In genomic region chr2:180440596-180441332, GRCm38 (mm10) we compare ENCODE assay signal across 25 mouse cellular contexts. TPM values are rescaled to one million over a fixed set of nuclear protein-coding genes. Genes with fewer than 3 reads are reported as not detected.
A peak's percentile ranks its signal among the peaks of the same experiment; 100 is the strongest.
DNase-seq lines count a peak whose midpoint lies in the region; ATAC-seq lines count a peak whose summit lies in the region.
"Had no signal": no experiment of that assay in that cellular context is flagged by ENCODE, and none has a peak within 500 bp of the region (broad histone marks: within the 10 kb centered on the region; RNA-seq: fewer than 3 reads in every experiment).

No protein-coding gene starts in this region.

- no peak overlapping the region for H3K9ac ChIP-seq in limb, embryonic 13.5 days
- no peak overlapping the region for H3K9ac ChIP-seq in liver, embryonic 11.5 days (ENCODE audit: low read depth, low read length)
- H3K9ac ChIP-seq: forebrain, embryonic 12.5 days; heart, embryonic 15.5 days; liver, embryonic 14.5 days; midbrain, embryonic 12.5 days had no signal

- peaks cover 100% of the 10 kb centered on the region for H3K4me1 ChIP-seq in megakaryocyte, embryonic 14.5 days
- H3K4me1 ChIP-seq in embryonic facial prominence, embryonic 10.5 days: peaks cover 25% of the 10 kb centered on the region
- peaks cover 52% of the 10 kb centered on the region for H3K4me1 ChIP-seq in limb, embryonic 13.5 days
- H3K4me1 ChIP-seq in liver, embryonic 11.5 days (replicated peaks; ENCODE audit: control insufficient read depth, insufficient read depth, low read length): peaks cover 18% of the 10 kb centered on the region

- H3K27me3 ChIP-seq in megakaryocyte, embryonic 14.5 days (replicated peaks): no peaks in the 10 kb centered on the region
- no peaks in the 10 kb centered on the region; the same call in 1 of the 2 replicates for H3K27me3 ChIP-seq in embryonic facial prominence, embryonic 10.5 days (replicated peaks; ENCODE audit: low read depth, poor library complexity, severe bottlenecking)
- H3K27me3 ChIP-seq in limb, embryonic 13.5 days: no peaks in the 10 kb centered on the region
- H3K27me3 ChIP-seq in liver, embryonic 11.5 days (replicated peaks; ENCODE audit: control insufficient read depth, insufficient read depth, low read length): no peaks in the 10 kb centered on the region
- H3K27me3 ChIP-seq: heart, embryonic 15.5 days; midbrain, embryonic 12.5 days had no signal

- peak; percentile 62 for DNase-seq in kidney, postnatal 14 days
- DNase-seq in kidney, adult 8-10 months: no peak
- DNase-seq in embryonic facial prominence, embryonic 10.5 days (ENCODE audit: low spot score): peak; percentile 23
- no peak for DNase-seq in liver, embryonic 11.5 days (ENCODE audit: low spot score)
- DNase-seq: adrenal gland, adult 8-10 months; cerebellum, adult 11 months; cerebellum, postnatal 14 days; embryo, embryonic 11 days; gastrocnemius, postnatal 25 days; left cerebral cortex, postnatal 4 days; thymus, postnatal 25 days had no signal

- H3K27ac ChIP-seq in embryonic facial prominence, embryonic 10.5 days (replicated peaks): no peak overlapping the region
- 0 out of 2 replicates have a peak overlapping the region, but pooled peaks have one; percentile 22 for H3K27ac ChIP-seq in limb, embryonic 13.5 days
- no peak overlapping the region for H3K27ac ChIP-seq in liver, embryonic 11.5 days (ENCODE audit: low read depth, low read length)
- H3K27ac ChIP-seq: forebrain, embryonic 12.5 days; heart, embryonic 15.5 days; hindbrain, embryonic 10.5 days; hindbrain, postnatal 0 days; left cerebral cortex, adult 2 months; liver, embryonic 14.5 days; macrophage; midbrain, embryonic 12.5 days had no signal

- no peaks in the 10 kb centered on the region for H3K9me3 ChIP-seq in megakaryocyte, embryonic 14.5 days
- no peaks in the 10 kb centered on the region for H3K9me3 ChIP-seq in embryonic facial prominence, embryonic 10.5 days
- no peaks in the 10 kb centered on the region for H3K9me3 ChIP-seq in limb, embryonic 13.5 days
- H3K9me3 ChIP-seq in liver, embryonic 11.5 days (ENCODE audit: control insufficient read depth, low read length): no peaks in the 10 kb centered on the region
- H3K9me3 ChIP-seq: forebrain, embryonic 12.5 days; heart, embryonic 15.5 days; hindbrain, embryonic 10.5 days; midbrain, embryonic 12.5 days had no signal

- no peak for ATAC-seq in megakaryocyte, adult 5-6 weeks (ENCODE audit: poor library complexity, severe bottlenecking)
- no peak; the same call in 1 of the 2 replicates for ATAC-seq in limb, embryonic 13.5 days (ENCODE audit: low FRiP score, low read depth)
- no peak for ATAC-seq in liver, embryonic 11.5 days (replicated peaks; ENCODE audit: low FRiP score)
- ATAC-seq: hindbrain, postnatal 0 days; intestine, postnatal 0 days had no signal

- H3K4me2 ChIP-seq in limb, embryonic 13.5 days (replicated peaks): no peak overlapping the region; the same call in 1 of the 2 replicates
- no peak overlapping the region for H3K4me2 ChIP-seq in liver, embryonic 11.5 days
- H3K4me2 ChIP-seq: forebrain, embryonic 12.5 days; heart, embryonic 15.5 days; midbrain, embryonic 12.5 days had no signal

- peaks cover 12% of the 10 kb centered on the region for H3K36me3 ChIP-seq in megakaryocyte, embryonic 14.5 days (replicated peaks; ENCODE audit: low read length)
- H3K36me3 ChIP-seq in embryonic facial prominence, embryonic 10.5 days (replicated peaks): no peaks in the 10 kb centered on the region
- H3K36me3 ChIP-seq in limb, embryonic 13.5 days: no peaks in the 10 kb centered on the region
- H3K36me3 ChIP-seq in liver, embryonic 11.5 days (ENCODE audit: control insufficient read depth, insufficient read depth, low read length): no peaks in the 10 kb centered on the region
- H3K36me3 ChIP-seq: forebrain, embryonic 12.5 days; heart, embryonic 15.5 days; hindbrain, embryonic 10.5 days; midbrain, embryonic 12.5 days had no signal

- H3K4me3 ChIP-seq in megakaryocyte, embryonic 14.5 days (replicated peaks): peak overlapping the region; percentile 28
- no peak overlapping the region for H3K4me3 ChIP-seq in embryonic facial prominence, embryonic 10.5 days
- H3K4me3 ChIP-seq in limb, embryonic 13.5 days: no peak overlapping the region
- no peak overlapping the region for H3K4me3 ChIP-seq in liver, embryonic 11.5 days (ENCODE audit: low read depth, low read length)
- H3K4me3 ChIP-seq: forebrain, embryonic 12.5 days; heart, embryonic 15.5 days; hindbrain, embryonic 10.5 days; left cerebral cortex, adult 2 months; midbrain, embryonic 12.5 days had no signal

- WGBS in embryonic facial prominence, embryonic 10.5 days: 51% methylated on average over 9 of the region's 9 CpGs
- WGBS in limb, embryonic 13.5 days: 32% methylated on average over 9 of the region's 9 CpGs
- WGBS in liver, embryonic 11.5 days: 64% methylated on average over 9 of the region's 9 CpGs

RNA-seq across cellular contexts. Expression of gene Slco4a1, which starts 15.3 kb away (rescaled TPM):
- 10.4 and 49.9 TPM in 2 replicates for polyA plus RNA-seq in megakaryocyte, embryonic 14.5 days (2012; ENCODE audit: insufficient read depth, low replicate concordance)
- 2.6 and 2.7 TPM in 2 replicates for total RNA-seq in megakaryocyte, adult 5-6 weeks (2015)
- 2.5 and 2.7 TPM in 2 replicates for total RNA-seq in megakaryocyte, adult 5-6 weeks (2017)
- polyA plus RNA-seq in embryonic facial prominence, embryonic 10.5 days (2016; fragmentation: Nextera tagmentation; extraction: Ambion mirVana): 3.3 and 4.1 TPM in 2 replicates
- polyA plus RNA-seq in limb, embryonic 13.5 days (2015; fragmentation: Nextera tagmentation; extraction: Ambion mirVana): 0.40 and 0.90 TPM in 2 replicates
- polyA plus RNA-seq in liver, embryonic 11.5 days (2014; fragmentation: Nextera tagmentation; extraction: Ambion mirVana): 1.5 and 2.0 TPM in 2 replicates
- total RNA-seq: gastrocnemius, postnatal 25 days had no signal

RNA-seq across cellular contexts. Expression of gene Ntsr1, which starts 59.0 kb away (rescaled TPM):
- polyA plus RNA-seq in megakaryocyte, embryonic 14.5 days (2012; ENCODE audit: insufficient read depth, low replicate concordance): not detected in 2 replicates
- total RNA-seq in megakaryocyte, adult 5-6 weeks (2015): not detected in 2 replicates
- total RNA-seq in megakaryocyte, adult 5-6 weeks (2017): not detected in 2 replicates
- polyA plus RNA-seq in embryonic facial prominence, embryonic 10.5 days (2016; fragmentation: Nextera tagmentation; extraction: Ambion mirVana): 0.16 and 0.35 TPM in 2 replicates
- polyA plus RNA-seq in limb, embryonic 13.5 days (2015; fragmentation: Nextera tagmentation; extraction: Ambion mirVana): 0.29 and 0.36 TPM in 2 replicates
- 0.49 and 0.75 TPM in 2 replicates for polyA plus RNA-seq in liver, embryonic 11.5 days (2014; fragmentation: Nextera tagmentation; extraction: Ambion mirVana)
- total RNA-seq: adrenal gland, adult 8-10 months; gastrocnemius, postnatal 25 days; heart, adult 8-10 months; monocyte, adult 5-6 weeks had no signal
- polyA plus RNA-seq: macrophage had no signal

Comparison
In these comparisons a context has a peak if more than half of its experiments do, and no peak if none do; other contexts are left out.
1. DNase-seq: peak in kidney, postnatal 14 days (single experiment) and embryonic facial prominence, embryonic 10.5 days (single experiment); none in kidney, adult 8-10 months (0 of 2) and liver, embryonic 11.5 days (single experiment).